9 mouse cellular contexts compared by ENCODE assay signal in genomic region chr12:75894316-75894997, GRCm38 (mm10).
DNase-seq lines count a peak whose midpoint lies in the region; ATAC-seq lines count a peak whose summit lies in the region.
"Had no signal": no experiment of that assay in that cellular context is flagged by ENCODE, and none has a peak within 500 bp of the region (broad histone marks: within the 10 kb centered on the region; RNA-seq: fewer than 3 reads in every experiment).

No protein-coding gene starts in this region.

- H3K4me3 ChIP-seq in heart, embryonic 11.5 days (ENCODE audit: low read depth, low read length): no peak overlapping the region
- H3K4me3 ChIP-seq: limb, embryonic 12.5 days had no signal

- H3K4me2 ChIP-seq in heart, embryonic 11.5 days: no peak overlapping the region
- H3K4me2 ChIP-seq: limb, embryonic 12.5 days had no signal

- no peak overlapping the region for H3K27ac ChIP-seq in heart, embryonic 11.5 days (ENCODE audit: low read depth, low read length)
- H3K27ac ChIP-seq: limb, embryonic 12.5 days had no signal

- no peaks in the 10 kb centered on the region for H3K27me3 ChIP-seq in heart, embryonic 11.5 days (ENCODE audit: control insufficient read depth, insufficient read depth, low read length)
- H3K27me3 ChIP-seq: limb, embryonic 12.5 days had no signal

- peaks cover 23% of the 10 kb centered on the region for H3K36me3 ChIP-seq in heart, embryonic 11.5 days (ENCODE audit: control insufficient read depth, insufficient read depth, low read length)

- DNase-seq in heart, postnatal 4 days: peak; percentile 25
- peak; percentile 25 for DNase-seq in retina, postnatal 1 day
- no peak for DNase-seq in retina, embryonic 14.5 days (ENCODE audit: low spot score)
- DNase-seq in fibroblast of lung, adult 2 months (ENCODE audit: low read depth): peak; percentile 46
- peak; percentile 69 for DNase-seq in testis, postnatal 10 days (ENCODE audit: low spot score)
- DNase-seq in T-cell, adult 2 months (ENCODE audit: low spot score): no peak
- DNase-seq in frontal cortex, postnatal 10 days (ENCODE audit: low spot score in 2 of 2): no peak

- no peaks in the 10 kb centered on the region for H3K9me3 ChIP-seq in heart, embryonic 11.5 days (replicated peaks; ENCODE audit: control insufficient read depth, low read length)
- H3K9me3 ChIP-seq: limb, embryonic 12.5 days had no signal

- 79% methylated on average over 9 of the region's 9 CpGs for WGBS in heart, embryonic 11.5 days (ENCODE audit: insufficient replicate concordance)

- ATAC-seq in heart, embryonic 11.5 days (replicated peaks; ENCODE audit: insufficient number of reproducible peaks, low FRiP score, low TSS enrichment): no peak

- no peak overlapping the region for H3K9ac ChIP-seq in heart, embryonic 11.5 days (ENCODE audit: low read depth, low read length)
- H3K9ac ChIP-seq: limb, embryonic 12.5 days had no signal

- no peaks in the 10 kb centered on the region for H3K4me1 ChIP-seq in heart, embryonic 11.5 days (ENCODE audit: control insufficient read depth, insufficient read depth, low read length)
- H3K4me1 ChIP-seq: limb, embryonic 12.5 days had no signal

Comparison
In these comparisons a context has a peak if more than half of its experiments do, and no peak if none do; other contexts are left out.
1. DNase-seq: peak in heart, postnatal 4 days (single experiment), retina, postnatal 1 day (single experiment), fibroblast of lung, adult 2 months (single experiment) and testis, postnatal 10 days (single experiment); none in retina, embryonic 14.5 days (single experiment), T-cell, adult 2 months (single experiment) and frontal cortex, postnatal 10 days (0 of 2).